Mouse (Mus musculus) C2C12 (cell line): ENCODE results near the gene Gm20518.

Experiments used
- CEBPB ChIP-seq: IDR thresholded peaks from one replicate; pipeline ENCODE4 v1.6.1; 2011; ENCODE audit warnings: low read depth, mild to moderate bottlenecking, control low read depth, moderate library complexity
- CTCF ChIP-seq: IDR thresholded peaks from one replicate; pipeline ENCODE4 v1.5.1; 2011; ENCODE audit not compliant: control insufficient read depth, insufficient read depth, insufficient read length
- MYOG ChIP-seq: IDR thresholded peaks from one replicate; pipeline ENCODE4 v1.6.1; 2011; ENCODE audit not compliant: control insufficient read depth, insufficient read length; ENCODE audit errors: extremely low read depth

DNA sequence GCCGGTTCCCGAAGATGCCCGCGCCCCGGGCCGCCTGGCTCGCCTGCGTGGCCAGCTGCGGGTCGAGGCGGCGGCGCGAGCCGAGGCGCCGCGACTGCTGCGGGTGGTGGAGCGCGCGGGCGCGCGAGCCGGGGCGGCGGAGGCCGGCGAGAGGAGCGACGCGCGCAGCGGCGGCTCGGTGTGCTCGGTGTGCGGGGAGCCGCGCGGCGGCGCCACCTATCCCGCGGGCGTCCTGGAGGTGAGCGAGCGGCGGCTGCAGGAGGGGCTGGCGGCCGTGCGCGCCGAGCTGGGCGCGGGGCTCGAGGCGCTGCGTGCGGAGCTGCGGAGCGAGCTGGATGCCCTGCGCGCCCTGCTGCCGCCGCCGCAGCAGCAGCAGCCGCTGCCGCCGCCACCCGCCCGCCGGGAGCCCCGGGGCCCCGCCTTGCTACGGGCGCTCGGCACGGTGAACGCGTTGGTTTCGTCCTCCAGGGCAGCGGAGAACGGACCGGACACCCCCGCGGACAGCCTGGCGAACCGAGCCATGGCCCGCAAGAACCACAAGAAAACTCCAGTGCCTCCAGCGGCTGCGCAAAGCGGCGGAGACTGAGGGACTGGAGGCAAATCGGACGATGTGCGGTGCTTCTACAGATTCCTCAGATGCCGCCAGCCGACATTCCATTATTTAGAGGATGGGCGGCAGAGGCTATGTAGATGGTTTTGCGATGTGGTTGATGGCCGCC is 57.6 kb downstream of the Gm20518 start:
- no peak for TF ChIP-seq CTCF
- no peak for TF ChIP-seq CEBPB
- TF ChIP-seq MYOG, result no peak
